Mouse (Mus musculus): ENCODE measurements around the gene Cfl2.
"Not testable (repeated sequence)": the region's sequence is repeated elsewhere in the genome, so short reads cannot be mapped to it uniquely, and the experiment has no call there.

Cfl2 gene

DNA sequence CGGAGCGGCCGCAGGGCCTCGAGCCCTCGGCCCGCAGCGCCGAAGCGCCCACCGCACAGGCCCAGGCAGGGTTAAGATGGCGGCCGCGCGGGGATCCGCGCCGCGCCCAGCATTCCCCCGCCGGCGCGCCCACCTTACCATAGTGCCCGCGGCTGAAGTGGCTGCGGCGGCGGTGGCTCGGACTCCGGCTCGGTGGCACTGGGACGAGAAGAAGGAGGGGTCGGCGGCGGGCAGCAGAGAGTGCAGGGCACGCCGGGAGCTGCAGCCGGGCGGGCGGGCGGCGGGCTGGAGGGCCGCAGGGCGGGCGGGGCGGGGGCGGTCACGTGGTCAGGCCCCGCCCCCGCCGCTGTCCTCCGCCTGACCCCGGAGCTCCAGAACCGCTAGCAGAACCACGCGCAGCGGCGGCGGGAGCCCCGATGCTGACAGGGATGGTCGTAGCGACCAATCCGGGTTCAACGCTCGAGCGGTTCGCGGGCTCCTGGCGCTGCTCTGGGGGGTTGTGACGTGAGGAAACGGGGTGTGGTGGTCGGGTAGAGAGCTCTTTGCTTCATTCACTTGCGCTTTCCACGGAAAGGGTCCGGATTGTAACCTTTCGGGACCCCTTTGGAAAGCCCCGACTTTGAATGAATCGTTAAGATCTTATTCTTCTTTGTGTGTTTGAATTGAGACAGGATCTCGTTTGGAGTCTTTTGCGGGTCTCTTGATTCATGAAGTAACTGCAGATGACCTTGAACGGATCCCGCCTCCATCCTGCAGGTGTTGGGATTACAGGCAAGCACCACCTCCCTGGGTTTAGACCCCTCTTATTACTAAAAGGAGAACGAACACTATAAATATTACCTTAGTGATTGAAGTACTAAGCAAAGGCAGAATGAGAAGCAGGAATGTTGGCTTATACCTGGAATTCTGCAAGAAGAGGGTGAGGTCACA is at the start of gene Cfl2:
Gene Cfl2 (minus strand): TSS at position 272 of the 930 bp plus-strand sequence.
- CTCF ChIA-PET = interaction anchor here (0.9 kb wide), 1 partner anchor 16 kb away, joined by 3 read pairs; no protein-coding TSS in a partner anchor

DNA sequence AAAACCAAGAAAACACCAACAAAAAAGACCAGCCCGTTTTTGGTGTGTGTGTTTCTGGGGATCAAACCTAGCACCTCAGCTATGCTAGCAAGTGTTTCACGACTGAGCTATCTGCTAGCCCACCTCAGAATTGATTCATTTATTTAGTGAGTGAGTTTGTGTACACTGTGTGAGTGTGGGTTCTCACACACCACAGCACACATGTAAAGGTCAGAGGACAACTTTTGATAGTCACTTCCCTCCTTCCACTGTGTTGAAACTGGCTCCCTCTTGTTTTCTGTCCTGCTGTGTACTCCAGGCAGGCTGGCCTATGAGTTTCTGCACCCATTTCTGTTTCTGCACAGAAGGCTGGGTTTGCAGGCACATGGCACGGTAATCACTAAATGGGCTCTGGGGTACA is 47.7 kb upstream of the Cfl2 start:
- CTCF ChIA-PET = no interaction called here

DNA sequence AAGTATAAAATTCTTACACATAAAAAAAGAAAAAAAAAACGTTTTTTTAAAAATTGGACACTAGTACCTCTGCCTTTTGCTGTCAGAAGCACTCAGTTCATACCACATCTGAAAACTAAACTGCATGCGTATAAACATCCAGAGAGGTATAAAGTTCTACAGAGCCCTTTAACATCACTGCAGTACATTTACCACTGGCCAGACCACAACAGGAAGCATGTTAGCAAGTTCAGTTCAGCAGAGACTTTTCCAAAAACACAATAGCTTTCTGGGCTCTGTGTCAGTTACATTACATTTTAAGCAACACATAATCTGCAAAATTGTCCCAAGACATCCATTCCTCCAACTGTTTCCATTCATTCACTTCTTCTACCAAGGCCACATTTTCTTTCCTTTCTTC is 29.9 kb upstream of the Cfl2 start:
- CTCF ChIA-PET = not testable (repeated sequence)

DNA sequence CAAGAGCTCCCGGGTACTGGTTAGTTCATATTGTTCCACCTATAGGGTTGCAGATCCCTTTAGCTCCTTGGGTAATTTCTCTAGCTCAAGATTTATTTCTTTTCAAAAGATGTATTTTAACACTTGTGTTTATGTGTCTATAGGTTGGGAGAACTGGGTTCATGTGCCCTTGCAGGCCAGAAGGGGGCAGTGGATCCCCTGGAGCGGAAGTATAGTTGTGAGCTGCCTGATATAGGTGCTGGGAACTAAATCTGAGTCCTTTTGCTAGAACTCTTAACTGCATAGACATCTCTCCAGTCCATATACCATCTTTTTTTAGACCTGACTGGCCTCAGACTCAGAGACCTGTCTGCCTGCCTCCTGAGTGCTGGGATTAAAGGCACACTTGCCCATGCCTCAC is 27.7 kb upstream of the Cfl2 start:
- CTCF ChIA-PET = no interaction called here

DNA sequence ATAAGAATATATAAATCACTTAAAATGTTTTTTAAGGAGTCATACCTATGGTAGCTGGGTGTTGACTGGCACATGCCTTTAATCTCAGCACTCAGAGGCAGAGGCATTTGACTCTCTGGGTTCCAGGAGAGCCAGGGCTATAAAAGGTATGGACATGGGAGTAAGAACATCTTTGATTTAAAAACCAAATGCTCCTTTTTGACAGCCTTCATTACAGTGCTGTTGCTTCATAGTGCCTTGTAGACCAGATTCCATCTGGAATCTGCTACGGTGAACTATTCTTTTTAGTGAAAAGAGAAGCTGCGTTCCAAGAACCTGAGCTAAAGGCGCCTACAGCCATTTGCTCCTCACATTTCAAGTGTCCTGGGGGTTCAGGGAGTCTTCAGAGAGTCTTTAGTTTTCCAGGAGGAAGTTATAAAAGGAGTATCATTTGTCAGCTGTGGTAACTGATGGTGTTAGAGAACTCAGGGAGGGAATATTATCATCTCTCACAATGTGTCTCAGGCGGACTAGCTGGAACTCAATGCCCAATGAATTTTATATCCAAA is 25.0 kb upstream of the Cfl2 start:
- CTCF ChIA-PET = no interaction called here

DNA sequence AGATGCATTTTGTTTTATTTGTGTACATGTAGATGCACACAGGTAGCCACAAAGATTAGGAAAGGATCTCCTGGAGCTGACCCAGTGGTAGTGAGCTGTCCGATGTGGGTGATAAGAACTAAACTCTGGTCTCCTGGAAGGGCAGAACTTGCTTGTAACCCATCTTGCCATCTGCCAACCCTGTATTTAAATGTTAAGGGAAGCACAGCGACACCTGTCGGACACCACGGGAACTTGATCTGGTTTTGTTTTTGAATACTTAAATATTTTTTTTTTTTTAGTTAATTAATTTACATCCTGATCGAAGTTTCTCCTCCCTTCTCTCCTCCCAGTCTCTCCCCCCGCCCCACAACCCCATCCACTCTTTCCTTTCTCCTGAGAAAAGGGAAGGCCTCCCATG is 17.0 kb upstream of the Cfl2 start:
- CTCF ChIA-PET = interaction anchor here (0.6 to 2.4 kb wide), 3 partner anchors 17 to 50 kb away, joined by 3 to 11 read pairs (median 3); partner anchors contain the start of gene Cfl2

DNA sequence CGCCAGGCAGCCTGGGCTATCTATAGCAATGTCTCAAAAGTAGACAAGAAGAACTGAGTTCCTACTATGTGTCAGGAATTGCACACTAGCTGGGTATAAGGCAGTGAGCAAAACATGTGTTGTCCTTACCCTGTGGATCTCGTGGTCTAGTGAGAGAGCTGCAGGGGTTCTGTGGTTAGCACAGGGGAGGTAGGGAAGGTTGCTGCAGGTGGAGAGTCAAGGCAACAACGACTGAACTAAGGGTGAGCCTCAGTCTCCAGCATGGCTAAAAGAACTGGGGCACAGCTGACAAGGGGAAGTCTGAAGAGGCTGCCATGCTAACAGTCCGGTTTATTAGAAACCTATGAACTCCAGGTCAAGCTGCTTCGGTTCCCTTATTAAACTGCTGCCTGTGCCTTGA is 16.5 kb upstream of the Cfl2 start:
- CTCF ChIA-PET = interaction anchor here (0.6 to 1.0 kb wide), 2 partner anchors 17 to 19 kb away, joined by 3 read pairs; partner anchors contain the start of gene Cfl2

DNA sequence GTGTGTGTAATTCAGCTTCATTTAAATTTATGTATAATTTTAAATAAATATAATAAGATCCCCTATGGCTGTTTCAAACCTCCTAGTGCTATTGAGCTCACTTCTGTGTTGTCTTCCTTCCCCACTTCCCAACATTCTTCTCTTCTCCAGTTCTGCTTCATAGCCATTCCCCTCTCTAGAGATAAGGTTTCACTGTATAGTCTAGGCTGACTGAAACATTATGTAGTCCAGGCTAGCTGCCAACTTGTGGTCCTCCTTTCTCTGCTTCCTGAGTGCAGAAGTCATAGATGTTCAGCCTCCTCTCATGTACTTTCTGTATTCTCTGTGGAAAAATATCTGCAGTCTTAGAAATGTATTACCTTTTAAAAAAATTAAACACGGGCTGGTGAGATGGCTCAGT is 15.2 kb upstream of the Cfl2 start:
- CTCF ChIA-PET = no interaction called here

DNA sequence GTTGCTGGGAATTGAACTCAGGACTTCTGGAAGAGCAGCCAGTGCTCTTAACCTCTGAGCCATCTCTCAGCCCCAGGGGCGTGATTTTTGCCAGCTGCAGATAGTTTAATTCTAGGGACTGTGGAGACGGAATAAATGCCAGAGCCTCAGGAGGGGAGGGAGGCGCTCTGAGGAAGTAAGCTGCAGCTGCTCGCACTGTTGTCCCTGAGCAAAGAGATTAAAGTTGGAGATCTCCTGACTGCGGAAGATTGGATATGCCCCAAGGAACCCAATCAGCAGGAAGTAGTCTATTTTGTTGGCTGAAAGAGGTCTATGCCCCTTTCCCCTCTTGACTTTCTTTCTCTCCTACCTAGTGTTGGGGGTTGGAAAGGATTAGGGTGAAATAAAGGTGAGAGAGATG is 14.2 kb upstream of the Cfl2 start:
- CTCF ChIA-PET = no interaction called here

DNA sequence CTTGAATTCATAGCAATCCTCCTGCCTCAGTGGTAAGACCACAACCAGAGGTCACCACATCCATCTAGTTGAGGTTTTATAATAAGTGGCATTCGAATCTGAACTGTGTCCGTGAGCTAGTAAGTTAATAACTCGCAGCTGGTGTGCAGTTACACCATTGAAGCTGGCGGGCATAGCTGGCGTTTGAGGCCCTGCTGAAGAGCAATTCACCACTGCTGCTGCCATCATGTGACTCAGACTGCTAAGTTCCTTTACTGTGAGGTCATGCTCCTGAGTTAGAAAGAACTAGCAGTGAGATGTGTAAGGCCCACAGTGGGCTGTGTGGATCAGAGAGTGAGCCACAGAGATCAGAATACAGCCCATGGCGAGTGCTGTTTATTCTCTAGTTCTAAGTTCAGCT is 12.0 kb upstream of the Cfl2 start:
- CTCF ChIA-PET = interaction anchor here (0.6 kb wide), 1 partner anchor 21 kb away, joined by 4 read pairs; no protein-coding TSS in a partner anchor

DNA sequence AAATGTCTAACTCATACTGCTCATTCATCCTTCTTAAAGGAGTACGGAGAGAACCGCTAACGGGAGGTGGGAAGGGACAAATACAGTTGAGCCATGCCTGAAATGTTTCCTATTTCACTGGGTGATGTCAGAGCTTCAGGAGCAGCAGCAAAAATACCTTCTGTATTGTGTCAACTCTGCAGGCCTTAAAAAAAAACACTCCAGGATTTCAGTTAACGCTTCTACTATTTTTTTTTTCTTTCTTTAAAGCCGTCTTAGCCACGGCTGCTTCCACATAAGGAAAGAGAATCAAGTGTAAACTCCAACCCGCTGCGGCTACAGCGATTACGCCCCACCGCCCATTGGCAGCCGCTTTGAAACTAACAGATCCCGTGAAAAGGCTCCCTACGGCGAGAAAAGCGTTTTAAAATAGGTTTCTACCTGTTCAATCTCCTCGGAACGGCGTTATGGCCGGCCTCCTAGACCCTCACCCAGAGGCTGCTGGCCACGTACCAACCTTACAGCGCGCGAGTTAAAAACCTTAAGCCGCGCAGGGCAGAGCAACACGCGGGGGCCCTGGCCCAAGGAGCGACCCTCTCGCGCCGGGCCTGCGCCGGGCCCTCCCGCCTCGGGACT is 579 bp downstream of the Cfl2 start:
- CTCF ChIA-PET = interaction anchor here (0.9 kb wide), 1 partner anchor 17 kb away, joined by 3 read pairs; no protein-coding TSS in a partner anchor

DNA sequence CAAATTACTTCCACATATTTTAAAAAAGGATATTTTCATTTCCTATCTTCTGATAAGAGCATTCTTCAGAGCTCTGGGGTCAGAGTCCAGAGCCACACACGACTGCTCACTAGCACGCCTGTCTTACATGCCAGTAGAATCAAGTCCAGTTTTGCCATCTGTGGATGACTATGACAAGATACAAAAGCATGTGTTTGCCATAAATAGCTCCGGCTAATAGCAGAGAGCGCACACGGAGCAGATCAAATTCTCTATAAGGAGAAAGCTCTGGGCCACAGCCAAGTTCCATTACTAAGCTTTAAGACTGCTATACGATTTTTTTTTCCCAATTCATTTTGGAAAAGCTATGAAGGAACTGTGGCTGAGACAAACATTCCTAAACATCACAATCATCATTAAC is 3.1 kb downstream of the Cfl2 start:
- CTCF ChIA-PET = interaction anchor here (0.6 to 0.7 kb wide), 2 partner anchors 20 to 159 kb away, joined by 3 to 15 read pairs; no protein-coding TSS in a partner anchor

DNA sequence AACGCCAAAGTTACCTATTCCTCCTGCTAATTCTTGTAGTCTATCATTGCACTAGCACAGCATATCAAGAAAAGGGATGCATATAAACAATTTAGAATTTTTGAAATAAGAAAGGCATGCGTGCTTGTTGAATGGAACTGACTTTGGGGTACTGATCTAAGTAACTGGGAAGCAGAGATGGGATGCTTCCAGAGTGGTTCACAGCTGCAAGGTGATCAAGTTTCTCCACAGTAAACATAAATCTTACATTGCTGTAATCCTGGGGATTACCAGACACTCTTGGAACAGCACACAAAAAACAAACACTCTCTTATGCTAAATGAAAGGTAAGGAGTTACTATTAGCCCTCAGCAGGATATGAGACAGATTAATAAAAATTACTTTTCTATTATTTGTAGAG is 12.1 kb downstream of the Cfl2 start:
- CTCF ChIA-PET = no interaction called here

DNA sequence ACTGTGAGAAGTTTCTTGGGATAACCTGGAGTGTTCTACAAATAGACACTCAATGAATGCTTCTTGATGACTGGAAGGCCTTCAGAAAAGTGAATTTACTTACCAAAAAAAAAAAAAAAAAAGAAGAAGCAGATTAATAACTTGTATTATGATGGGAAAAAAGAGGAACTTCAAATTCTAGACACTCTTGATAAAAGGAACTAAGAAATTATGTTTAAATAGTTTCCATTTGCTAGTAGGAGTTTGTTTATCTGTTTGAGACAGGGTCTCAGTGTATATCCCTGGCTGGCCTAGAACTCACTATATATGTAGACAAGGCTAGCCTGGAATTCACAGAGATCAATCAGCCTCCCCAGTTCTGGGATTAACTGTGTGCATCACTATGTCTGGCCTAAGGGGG is 18.3 kb downstream of the Cfl2 start:
- CTCF ChIA-PET = no interaction called here

DNA sequence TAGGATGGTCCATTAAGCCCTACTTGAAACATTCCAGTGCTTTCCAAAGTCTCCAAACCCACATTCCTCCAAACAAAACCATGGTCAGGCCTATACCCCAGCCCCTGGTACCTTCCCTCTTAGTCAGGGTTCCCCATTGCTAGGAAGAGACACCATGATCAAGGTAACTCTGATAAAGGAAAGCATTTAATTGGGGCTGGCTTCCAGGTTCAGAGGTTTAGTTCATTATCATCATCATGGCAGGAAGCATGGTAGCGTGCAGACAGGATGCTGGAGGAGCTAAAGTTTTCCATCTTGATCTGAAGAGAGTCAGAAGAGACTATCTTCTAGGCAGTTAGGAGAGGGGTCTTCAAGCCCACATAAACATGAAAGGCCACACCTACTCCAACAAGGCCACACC is 21.1 kb downstream of the Cfl2 start:
- CTCF ChIA-PET = no interaction called here

DNA sequence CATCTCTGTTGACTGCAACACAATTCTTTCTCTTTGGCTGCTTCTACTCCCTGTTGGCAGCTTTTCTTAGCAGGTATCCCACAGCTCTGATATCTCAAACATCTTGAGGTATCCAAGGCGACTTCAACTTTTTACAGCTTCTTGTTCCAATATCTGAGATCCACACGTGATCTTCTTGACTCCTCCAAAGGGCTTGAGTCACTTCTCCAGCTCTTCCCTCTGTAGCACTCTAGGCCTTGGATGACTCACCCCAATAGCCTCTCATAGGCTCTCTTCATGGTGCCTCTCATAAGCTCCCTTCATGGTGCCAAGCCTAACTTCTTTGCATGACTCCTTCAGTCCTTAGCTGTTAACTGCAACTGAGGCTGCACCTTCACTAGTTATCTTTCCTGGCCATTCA is 22.9 kb downstream of the Cfl2 start:
- CTCF ChIA-PET = interaction anchor here (0.6 kb wide), 1 partner anchor 200 kb away, joined by 4 read pairs; no protein-coding TSS in a partner anchor

DNA sequence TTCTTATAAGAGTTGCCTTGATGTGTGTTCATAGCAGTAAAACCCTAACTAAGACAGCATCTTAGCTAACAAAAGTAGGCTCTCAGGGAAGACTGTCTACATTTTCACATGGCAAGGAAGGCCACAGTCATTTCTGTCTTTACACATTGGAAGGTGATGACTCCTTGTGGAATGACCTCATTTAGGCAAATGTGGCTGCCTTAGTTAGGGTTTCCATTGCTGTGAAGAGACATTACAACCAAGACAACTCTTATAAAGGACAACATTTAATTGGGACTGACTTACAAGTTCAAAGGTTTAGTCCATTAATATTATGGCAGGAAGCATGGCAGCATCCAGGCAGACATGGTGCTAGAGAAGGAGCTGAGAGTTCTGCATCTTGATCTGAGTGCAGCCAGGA is 23.7 kb downstream of the Cfl2 start:
- CTCF ChIA-PET = no interaction called here

DNA sequence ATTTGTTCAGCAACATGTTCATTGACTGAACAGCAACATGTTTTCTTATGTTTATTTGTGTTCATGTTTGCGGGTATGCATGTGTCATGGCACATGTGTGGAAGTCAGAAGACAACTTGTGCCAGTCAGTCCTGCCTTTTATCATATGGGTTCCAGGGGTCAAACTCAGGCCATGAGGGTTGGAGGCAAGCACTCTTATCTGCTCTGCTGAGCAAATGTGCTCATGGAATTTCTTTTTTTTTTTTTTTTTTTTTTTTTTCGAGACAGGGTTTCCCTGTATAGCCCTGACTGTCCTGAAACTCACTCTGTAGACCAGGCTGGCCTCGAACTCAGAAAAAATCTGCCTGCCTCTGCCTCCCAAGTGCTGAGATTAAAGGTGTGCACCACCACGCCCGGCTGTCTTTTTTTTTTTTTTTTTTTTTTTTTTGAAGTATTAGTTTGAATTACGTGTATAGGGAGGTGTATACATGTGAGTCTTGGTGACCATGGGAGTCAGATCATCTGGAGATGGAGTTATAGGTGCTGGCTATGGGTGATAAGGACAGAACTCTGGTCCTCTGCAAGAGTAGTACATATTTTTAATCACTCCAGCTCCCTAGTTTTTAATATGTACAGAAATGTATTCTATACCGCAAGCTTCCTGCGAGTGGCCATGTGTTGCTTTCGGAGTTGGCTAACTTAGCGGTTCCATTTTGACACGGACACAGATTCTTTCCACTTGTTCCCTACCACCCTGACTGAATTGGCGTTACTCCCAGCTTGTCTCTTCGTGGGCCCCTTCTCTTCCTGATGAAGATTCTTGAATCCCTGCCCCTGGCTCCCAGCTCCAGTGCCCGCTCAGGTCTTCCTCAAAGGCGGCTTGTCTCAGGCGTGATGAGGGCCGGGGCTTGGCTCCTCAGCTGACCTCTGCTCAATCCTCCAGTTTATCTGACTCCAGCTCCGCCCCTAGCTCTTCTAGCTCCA is 26.8 kb downstream of the Cfl2 start:
- CTCF ChIA-PET = no interaction called here

DNA sequence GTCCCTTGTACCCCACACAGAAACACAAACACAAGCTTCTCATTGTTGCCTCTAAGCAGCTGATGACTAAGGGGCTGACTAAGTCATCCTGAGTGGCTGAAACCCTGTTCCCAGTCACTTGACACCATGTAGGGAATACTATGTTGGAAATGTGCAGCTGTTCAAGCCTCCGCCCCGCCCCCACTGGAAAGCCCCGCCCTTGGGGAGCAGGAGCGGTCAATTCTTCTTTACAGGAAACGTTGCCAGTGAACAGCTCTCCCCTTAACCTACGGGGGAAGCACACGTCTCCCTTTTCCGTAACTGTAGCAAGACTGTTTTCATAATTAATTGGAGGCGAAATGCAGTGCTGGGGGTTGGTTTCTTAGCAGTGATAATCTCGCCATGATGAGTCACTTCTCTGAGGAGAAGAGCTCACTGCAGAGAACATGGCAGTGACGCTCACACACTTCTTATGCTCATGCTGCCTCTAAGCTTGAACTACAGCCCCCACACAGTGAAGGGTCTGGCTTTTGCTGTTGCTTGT is 27.7 kb downstream of the Cfl2 start:
- CTCF ChIA-PET = no interaction called here

DNA sequence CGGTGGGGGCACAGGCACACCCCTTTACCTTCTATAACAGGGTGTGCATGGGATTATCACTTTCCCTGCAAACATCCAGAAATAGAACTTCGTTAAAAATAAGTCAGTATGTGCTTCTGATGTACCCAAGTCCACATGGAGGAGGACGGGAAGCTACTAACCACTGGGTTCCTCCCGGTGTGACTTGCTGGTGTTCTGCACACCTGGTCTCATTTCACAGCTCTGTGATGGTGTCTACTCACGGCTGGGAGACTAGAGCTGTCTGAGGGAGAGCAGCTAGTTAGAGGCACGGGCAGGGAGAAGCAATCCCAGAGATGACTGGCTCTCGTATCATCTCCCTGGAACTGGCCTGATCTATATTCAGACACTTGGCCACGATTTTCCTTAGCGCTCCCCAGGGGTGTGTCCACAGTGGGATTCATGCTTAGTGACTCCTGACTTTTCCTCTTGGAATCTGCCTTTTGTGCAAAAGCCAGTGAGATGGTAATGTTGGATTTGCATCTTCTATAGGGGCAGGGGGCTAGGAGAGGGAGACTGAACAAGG is 28.7 kb downstream of the Cfl2 start:
- CTCF ChIA-PET = interaction anchor here (0.5 to 1.0 kb wide), 4 partner anchors 9 to 156 kb away, joined by 4 to 8 read pairs (median 6); no protein-coding TSS in a partner anchor

DNA sequence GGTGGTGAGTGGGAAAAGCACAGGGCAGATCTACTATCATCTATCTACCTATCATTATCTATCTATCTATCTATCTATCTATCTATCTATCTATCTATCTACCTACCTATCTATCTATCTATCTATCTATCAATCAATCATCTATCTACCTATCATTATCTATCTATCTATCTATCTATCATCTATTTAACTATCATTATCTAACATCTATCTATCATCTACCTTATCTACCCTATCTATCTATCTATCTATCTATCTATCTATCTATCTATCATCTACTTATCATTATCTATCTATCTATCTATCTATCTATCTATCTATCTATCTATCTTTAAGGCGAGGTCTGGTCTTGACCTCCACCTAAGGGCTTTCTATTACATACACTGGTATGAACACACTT is 30.8 kb downstream of the Cfl2 start:
- CTCF ChIA-PET = not testable (repeated sequence)
